Mouse (Mus musculus): ENCODE data around the gene Syngr2.

- TF ChIP-seq CTCF (IDR thresholded peaks at IDR 0.05; ENCODE audit: borderline replicate concordance, extremely low read depth, insufficient read depth, insufficient read length) (no peak), POLR2A (IDR thresholded peaks at IDR 0.05; ENCODE audit: borderline replicate concordance, extremely low read depth, insufficient read depth, insufficient read length, poor library complexity, severe bottlenecking) (no peak)
These were observed 39.1 kb upstream of the Syngr2 start for GRCm38 (mm10) chr11:117770407-117770806.

All from brain, embryonic 14.5 days (tissue).